Mouse (Mus musculus): ENCODE measurements around the gene Olfr727.

Olfr727 gene

GRCm38 (mm10) chr14:50122886-50123285 is at the start of gene Olfr727:
TSS of gene Olfr727 (plus strand) at chr14:50123186.
- DNase-seq = no peak

DNA sequence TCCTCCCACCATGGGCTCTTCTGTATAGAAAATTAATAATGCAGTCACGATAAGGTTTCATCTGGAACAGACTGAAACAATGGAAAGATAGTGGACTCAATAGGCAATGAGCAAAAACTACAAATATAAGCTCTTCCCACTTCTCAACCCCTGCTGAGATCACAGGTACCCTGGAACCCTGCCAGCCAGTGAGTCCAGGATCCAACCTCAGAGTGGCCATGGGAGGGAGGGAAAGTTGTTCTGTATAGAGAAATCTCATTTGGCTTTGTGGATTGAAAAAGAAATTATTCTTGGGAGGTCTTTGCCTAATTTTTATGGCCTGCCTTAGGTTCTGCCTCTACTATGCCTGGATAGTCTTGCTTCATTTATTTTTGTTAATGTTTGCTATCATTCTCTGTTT is 32.1 kb upstream of the Olfr727 start, which contains the start of gene Olfr726:
TSS of gene Olfr726 (minus strand) at position 101 of the 400 bp plus-strand sequence.
- DNase-seq = no peak

GRCm38 (mm10) chr14:50142580-50142979 is 19.6 kb downstream of the Olfr727 start, which contains the start of gene Olfr728:
TSS of gene Olfr728 (minus strand) at chr14:50142680.
- no peak for DNase-seq

GRCm38 (mm10) chr14:50152810-50153209 is 29.8 kb downstream of the Olfr727 start, which contains the start of gene Olfr729:
TSS of gene Olfr729 (minus strand) at chr14:50152910.
- DNase-seq = no peak
